Mouse (Mus musculus) MEL (cell line): Measurements from ENCODE around the gene Bloc1s5. TPM values are rescaled to one million over a fixed set of nuclear protein-coding genes. Genes with fewer than 3 reads are reported as not detected.

Experiments used
- DNase-seq: peaks from one replicate; pipeline ENCODE4 v3.0.0; 2011; ENCODE audit warnings: low read depth, low spot score
- H3K27ac ChIP-seq: 2 replicates; pipeline ENCODE4 v1.5.1; 2012; ENCODE audit warnings: low read depth, mild to moderate bottlenecking, control low read depth, low read length, moderate library complexity; ENCODE audit not compliant: control insufficient read depth
- H3K27me3 ChIP-seq, 2 experiments: fragments of 150-350 bp in 1 of 2; sonication (generic) in 1 of 2; 2 replicates each; pipeline ENCODE4 v1.6.1; 2012; ENCODE audit warnings: low read length in 2 of 2, mild to moderate bottlenecking in 2 of 2, improper control_type of control experiment in 1 of 2, moderate library complexity in 1 of 2; ENCODE audit not compliant: insufficient read depth in 2 of 2, control insufficient read depth in 1 of 2
- H3K36me3 ChIP-seq, 2 experiments: 2 replicates each; pipeline ENCODE4 v1.6.1; 2012 to 2014; ENCODE audit warnings: low read length in 2 of 2, improper control_type of control experiment in 1 of 2, inconsistent platforms in 1 of 2, mild to moderate bottlenecking in 1 of 2; ENCODE audit not compliant: insufficient read depth in 2 of 2, control insufficient read depth in 1 of 2
- H3K4me1 ChIP-seq, 2 experiments: fragments of 150-350 bp in 1 of 2; sonication (generic) in 1 of 2; 2 replicates each; pipeline ENCODE4 v1.6.1; 2012; ENCODE audit warnings: low read length in 2 of 2, improper control_type of control experiment in 1 of 2, mild to moderate bottlenecking in 1 of 2; ENCODE audit not compliant: insufficient read depth in 2 of 2, control insufficient read depth in 1 of 2
- H3K4me3 ChIP-seq, 2 experiments: fragments of 150-350 bp in 1 of 2; sonication (generic) in 1 of 2; 2 replicates each; pipeline ENCODE4 v1.5.1; 2012; ENCODE audit warnings: low read depth in 2 of 2, low read length in 2 of 2, mild to moderate bottlenecking in 2 of 2, moderate library complexity in 2 of 2, control low read depth in 1 of 2, improper control_type of control experiment in 1 of 2; ENCODE audit not compliant: control insufficient read depth in 1 of 2, insufficient read depth in 1 of 2
- H3K79me2 ChIP-seq: 2 replicates; pipeline ENCODE4 v1.6.1; 2012; ENCODE audit warnings: mild to moderate bottlenecking, low read length, moderate library complexity; ENCODE audit not compliant: control insufficient read depth, poor library complexity, insufficient read depth
- H3K9ac ChIP-seq: 2 replicates; pipeline ENCODE4 v1.6.1; 2012; ENCODE audit warnings: low read depth, mild to moderate bottlenecking, control low read depth, low read length, moderate library complexity; ENCODE audit not compliant: control insufficient read depth, poor library complexity, severe bottlenecking
- H3K9me3 ChIP-seq: fragments of 150-350 bp; sonication (generic); replicated peaks from 2 replicates; pipeline ENCODE4 v1.6.1; 2012; ENCODE audit warnings: mild to moderate bottlenecking, low read length, improper control_type of control experiment, moderate library complexity; ENCODE audit not compliant: insufficient read depth
- CHD2 ChIP-seq: IDR thresholded peaks from 2 replicates; pipeline ENCODE4 v1.6.1; 2011; ENCODE audit warnings: low read length, improper control_type of control experiment
- CTCF ChIP-seq, 3 experiments: IDR thresholded peaks in 2 of 3; conservative IDR thresholded peaks in 1 of 3; 2 replicates each; pipeline ENCODE4 v1.5.1; 2011 to 2012; ENCODE audit warnings: low read length in 3 of 3, low read depth in 2 of 3, mild to moderate bottlenecking in 2 of 3, improper control_type of control experiment in 1 of 3, inconsistent platforms in 1 of 3, mixed read lengths in 1 of 3, moderate library complexity in 1 of 3; ENCODE audit not compliant: control insufficient read depth in 1 of 3, insufficient read depth in 1 of 3, poor library complexity in 1 of 3, severe bottlenecking in 1 of 3
- GATA1 ChIP-seq: IDR thresholded peaks from 2 replicates; pipeline ENCODE4 v1.6.1; 2011; ENCODE audit warnings: low read depth, low read length, improper control_type of control experiment
- HCFC1 ChIP-seq: IDR thresholded peaks from 2 replicates; pipeline ENCODE4 v1.6.1; 2012; ENCODE audit warnings: low read depth, mild to moderate bottlenecking, inconsistent platforms, low read length, improper control_type of control experiment, moderate library complexity
- JUND ChIP-seq: IDR thresholded peaks from 2 replicates; pipeline ENCODE4 v1.6.1; 2011; ENCODE audit warnings: low read depth, mild to moderate bottlenecking, improper control_type of control experiment, low read length
- MAFK ChIP-seq: IDR thresholded peaks from 2 replicates; pipeline ENCODE4 v1.6.1; 2011; ENCODE audit warnings: low read depth, mild to moderate bottlenecking, low read length, improper control_type of control experiment, borderline replicate concordance
- MAZ ChIP-seq: IDR thresholded peaks from 2 replicates; pipeline ENCODE4 v1.6.1; 2012; ENCODE audit warnings: low read depth, mild to moderate bottlenecking, inconsistent platforms, low read length, improper control_type of control experiment
- MYC ChIP-seq: IDR thresholded peaks from 2 replicates; pipeline ENCODE4 v1.6.1; 2011; ENCODE audit warnings: low read depth, mild to moderate bottlenecking, low read length, improper control_type of control experiment, moderate library complexity
- NELFE ChIP-seq: IDR thresholded peaks from 2 replicates; pipeline ENCODE4 v1.6.1; 2011; ENCODE audit warnings: low read depth, low read length, improper control_type of control experiment
- POLR2A ChIP-seq, 2 experiments: IDR thresholded peaks; 2 replicates each; pipeline ENCODE4 v1.6.1; 2011 to 2012; ENCODE audit warnings: low read length in 2 of 2, mild to moderate bottlenecking in 2 of 2, control low read depth in 1 of 2, improper control_type of control experiment in 1 of 2, low read depth in 1 of 2, moderate library complexity in 1 of 2; ENCODE audit not compliant: control insufficient read depth in 1 of 2, insufficient read depth in 1 of 2, poor library complexity in 1 of 2
- RAD21 ChIP-seq: IDR thresholded peaks from 2 replicates; pipeline ENCODE4 v1.6.1; 2011; ENCODE audit warnings: mild to moderate bottlenecking, low read depth, low read length, improper control_type of control experiment
- RCOR1 ChIP-seq: IDR thresholded peaks from 2 replicates; pipeline ENCODE4 v1.6.1; 2012; ENCODE audit warnings: low read depth, mild to moderate bottlenecking, inconsistent platforms, low read length, improper control_type of control experiment
- SIN3A ChIP-seq: IDR thresholded peaks from 2 replicates; pipeline ENCODE4 v1.6.1; 2012; ENCODE audit warnings: low read length, improper control_type of control experiment, inconsistent platforms
- SMC3 ChIP-seq: IDR thresholded peaks from 2 replicates; pipeline ENCODE4 v1.6.1; 2011; ENCODE audit warnings: low read depth, low read length, improper control_type of control experiment
- UBTF ChIP-seq: IDR thresholded peaks from 2 replicates; pipeline ENCODE4 v1.6.1; 2012; ENCODE audit warnings: low read depth, mild to moderate bottlenecking, inconsistent platforms, low read length, improper control_type of control experiment, moderate library complexity, borderline replicate concordance; ENCODE audit not compliant: insufficient read depth
- USF1 ChIP-seq: IDR thresholded peaks from 2 replicates; pipeline ENCODE4 v1.6.1; 2014; ENCODE audit warnings: low read depth, mild to moderate bottlenecking, inconsistent platforms, low read length, improper control_type of control experiment, moderate library complexity
- USF2 ChIP-seq, 2 experiments: IDR thresholded peaks; 2 replicates each; pipeline ENCODE4 v1.6.1; 2011 to 2012; ENCODE audit warnings: improper control_type of control experiment in 2 of 2, low read length in 2 of 2, borderline replicate concordance in 1 of 2, inconsistent platforms in 1 of 2, low read depth in 1 of 2, mild to moderate bottlenecking in 1 of 2; ENCODE audit not compliant: insufficient read depth in 1 of 2
- ZC3H11A ChIP-seq: IDR thresholded peaks from 2 replicates; pipeline ENCODE4 v1.6.1; 2012; ENCODE audit warnings: low read depth, mild to moderate bottlenecking, inconsistent platforms, low read length, improper control_type of control experiment
- ZNF384 ChIP-seq: IDR thresholded peaks from 2 replicates; pipeline ENCODE4 v1.6.1; 2012; ENCODE audit warnings: low read depth, mild to moderate bottlenecking, inconsistent platforms, low read length, improper control_type of control experiment
- polyA plus RNA-seq, 2 experiments: library from polyadenylated mRNA; stranded (reverse) in 1 of 2; unstranded in 1 of 2; fragments of >175 nt in 1 of 2; fragments of >200 nt in 1 of 2; gene quantifications; 2 replicates each; pipeline versions ENCODE4 v1.2.1 to v1.2.4; 2012; ENCODE audit warnings: low replicate concordance in 2 of 2, low read depth in 1 of 2; ENCODE audit not compliant: insufficient read length in 2 of 2, insufficient read depth in 1 of 2, missing spikeins in 1 of 2
- total RNA-seq: library from RNA; depleted of rRNA; stranded (reverse); fragments of 300-350 nt; gene quantifications from 2 replicates; pipeline ENCODE4 v1.2.3, GENCODE M21; 2012

Gene Bloc1s5
- total and polyA plus RNA-seq, 3 experiments = 12.3 to 16.2 TPM; not detected in 1

- peak; percentile 54 for TF ChIP-seq RCOR1
Measured at GRCm38 (mm10) chr13:38613583-38613982, 21.3 kb downstream of the Bloc1s5 start (continued).

- TF ChIP-seq MAFK (peak; percentile 24; the same call in 1 of the 2 replicates), USF2 (IDR thresholded peaks at IDR 0.05; ENCODE audit: borderline replicate concordance in 1 of 2, insufficient read depth in 1 of 2, low read depth in 1 of 2, low read length in 2 of 2) (no peak)
- H3K36me3 ChIP-seq = peaks cover 4 to 24% of the 10 kb centered on the region in 2 experiments; a peak in 2 of 4 replicates
- DNase-seq = no peak
- H3K4me3 ChIP-seq = no peak overlapping the region
- H3K4me1 ChIP-seq = peaks cover 27 to 33% of the 10 kb centered on the region in 2 experiments
- H3K27me3 ChIP-seq = no peaks in the 10 kb centered on the region
- peak overlapping the region; percentile 71; the same call in 1 of the 2 replicates for H3K27ac ChIP-seq
- no peaks in the 10 kb centered on the region for H3K79me2 ChIP-seq
- H3K9ac ChIP-seq = no peak overlapping the region
- no peaks in the 10 kb centered on the region for H3K9me3 ChIP-seq
Measured at GRCm38 (mm10) chr13:38612608-38613007, 22.3 kb downstream of the Bloc1s5 start.

GRCm38 (mm10) chr13:38612179-38612578, 22.7 kb downstream of the Bloc1s5 start:
- H3K79me2 ChIP-seq = no peaks in the 10 kb centered on the region
- H3K4me1 ChIP-seq = peaks cover 26 to 33% of the 10 kb centered on the region in 2 experiments
- TF ChIP-seq RAD21 (peak; percentile 31; the same call in 1 of the 2 replicates), CTCF (IDR thresholded peaks at IDR 0.05 in 2 of 3, conservative IDR thresholded peaks at IDR 0.05 in 1 of 3; ENCODE audit: control insufficient read depth in 1 of 3, insufficient read depth in 1 of 3, low read depth in 2 of 3, low read length in 3 of 3, poor library complexity in 1 of 3, severe bottlenecking in 1 of 3) (peak; percentile 37 to 43 (median 41)), SMC3 (peak; percentile 36; the same call in 1 of the 2 replicates), NELFE (no peak), ZNF384 (no peak), MYC (no peak), CHD2 (no peak)
- peak; percentile 52 for DNase-seq
- no peak overlapping the region for H3K27ac ChIP-seq
- H3K36me3 ChIP-seq = peaks cover 4 to 23% of the 10 kb centered on the region in 2 experiments; a peak in 2 of 4 replicates
- no peak overlapping the region for H3K4me3 ChIP-seq
- H3K27me3 ChIP-seq = no peaks in the 10 kb centered on the region
- no peaks in the 10 kb centered on the region for H3K9me3 ChIP-seq
- no peak overlapping the region for H3K9ac ChIP-seq

- H3K27me3 ChIP-seq = no peaks in the 10 kb centered on the region
- no peak overlapping the region for H3K27ac ChIP-seq
- no peaks in the 10 kb centered on the region for H3K79me2 ChIP-seq
- DNase-seq = no peak
- no peaks in the 10 kb centered on the region for H3K9me3 ChIP-seq
- H3K4me1 ChIP-seq = peaks cover 17 to 20% of the 10 kb centered on the region in 2 experiments
- peaks cover 4 to 11% of the 10 kb centered on the region in 2 experiments; a peak in 2 of 4 replicates for H3K36me3 ChIP-seq
- no peak overlapping the region for H3K9ac ChIP-seq
- no peak overlapping the region for H3K4me3 ChIP-seq
- no peak for TF ChIP-seq JUND
- no peak for TF ChIP-seq POLR2A (IDR thresholded peaks at IDR 0.05; ENCODE audit: control insufficient read depth in 1 of 2, insufficient read depth in 1 of 2, low read depth in 1 of 2, low read length in 2 of 2, poor library complexity in 1 of 2)
- no peak for TF ChIP-seq USF1
- no peak for TF ChIP-seq SMC3
- no peak for TF ChIP-seq USF2 (IDR thresholded peaks at IDR 0.05; ENCODE audit: borderline replicate concordance in 1 of 2, insufficient read depth in 1 of 2, low read depth in 1 of 2, low read length in 2 of 2)
- TF ChIP-seq RCOR1 = no peak
- no peak for TF ChIP-seq SIN3A
- no peak for TF ChIP-seq UBTF
- no peak for TF ChIP-seq GATA1
- no peak for TF ChIP-seq CHD2
- TF ChIP-seq HCFC1 = no peak
- no peak for TF ChIP-seq MAZ
- no peak for TF ChIP-seq ZC3H11A
Measured at GRCm38 (mm10) chr13:38610336-38610735, 24.6 kb downstream of the Bloc1s5 start.
